Mouse (Mus musculus) G1E (cell line): ENCODE measurements around the gene Olfr318. TPM values are rescaled to one million over a fixed set of nuclear protein-coding genes. Genes with fewer than 3 reads are reported as not detected.
"Not testable (repeated sequence)": the region's sequence is repeated elsewhere in the genome, so short reads cannot be mapped to it uniquely, and the experiment has no call there.

ENCODE experiments used
- ATAC-seq: 2 replicates; pipeline ENCODE4 v1.8.0; 2016; ENCODE audit warnings: mild to moderate bottlenecking; ENCODE audit not compliant: insufficient number of reproducible peaks, poor library complexity, low FRiP score, severe bottlenecking; ENCODE audit errors: extremely low read depth
- DNase-seq: peaks from one replicate; pipeline ENCODE4 v3.0.0; 2012; ENCODE audit warnings: low spot score
- H3K27me3 ChIP-seq: 2 replicates; pipeline ENCODE4 v1.6.1; 2012; ENCODE audit warnings: mild to moderate bottlenecking, low read length, inconsistent platforms; ENCODE audit not compliant: insufficient read depth
- H3K36me3 ChIP-seq: replicated peaks from 2 replicates; pipeline ENCODE3; 2012; ENCODE audit warnings: mild to moderate bottlenecking, inconsistent platforms
- H3K4me1 ChIP-seq: 2 replicates; pipeline ENCODE4 v1.6.1; 2012; ENCODE audit warnings: low read depth, low read length, inconsistent platforms, mixed read lengths; ENCODE audit not compliant: insufficient read depth
- H3K4me3 ChIP-seq: 2 replicates; pipeline ENCODE4 v1.5.1; 2012; ENCODE audit warnings: low read depth, mild to moderate bottlenecking, inconsistent platforms, low read length, moderate library complexity, mixed read lengths
- H3K9me3 ChIP-seq: replicated peaks from 2 replicates; pipeline ENCODE4 v1.6.1; 2012; ENCODE audit warnings: inconsistent platforms
- CTCF ChIP-seq: IDR thresholded peaks from 2 replicates; pipeline ENCODE4 v1.5.1; 2012; ENCODE audit warnings: low read depth, low read length, inconsistent platforms, mixed read lengths
- GATA1 ChIP-seq: IDR thresholded peaks from 2 replicates; pipeline ENCODE4 v1.6.1; 2012; ENCODE audit warnings: borderline replicate concordance, low read length, inconsistent platforms, mixed read lengths
- GATA2 ChIP-seq: IDR thresholded peaks from 2 replicates; pipeline ENCODE4 v1.6.1; 2012; ENCODE audit warnings: low read depth, low read length, inconsistent platforms, borderline replicate concordance
- POLR2AphosphoS5 ChIP-seq: IDR thresholded peaks from 2 replicates; pipeline ENCODE4 v1.6.1; 2012; ENCODE audit warnings: low read depth, low read length, inconsistent platforms; ENCODE audit not compliant: insufficient replicate concordance
- TAL1 ChIP-seq: conservative IDR thresholded peaks from 2 replicates; pipeline ENCODE4 v1.6.1; 2012; ENCODE audit warnings: low read depth, low read length, inconsistent platforms, mixed read lengths
- polyA plus RNA-seq: library from polyadenylated mRNA; stranded (reverse); fragments of >175 nt; gene quantifications from 2 replicates; pipeline ENCODE4 v1.2.3, GENCODE M21; 2012
- total RNA-seq, 2 experiments: library from RNA; stranded (forward) in 1 of 2; stranded (reverse) in 1 of 2; fragments of 200-1000 nt in 1 of 2; fragments of >200 nt in 1 of 2; fragmentation: Nextera tagmentation in 1 of 2; gene quantifications; 2 replicates each; pipeline ENCODE4 v1.2.3; 2014 to 2017

The Olfr318 gene
- total RNA-seq (2014; fragmentation: Nextera tagmentation) (0.45 TPM in 1 of 2 replicates, not detected in the other), total RNA-seq (2017) (0.06 and 0.33 TPM in 2 replicates), polyA plus RNA-seq (not detected in 2 replicates)

GRCm38 (mm10) chr11:58723914-58724313 is at the start of gene Olfr318:
TSS of gene Olfr318 (minus strand) at chr11:58724014.
- ATAC-seq (no peak), DNase-seq (no peak)
- Histone ChIP-seq H3K36me3 (no peaks in the 10 kb centered on the region), H3K27me3 (no peaks in the 10 kb centered on the region), H3K4me3 (no peak within 1 kb of the TSS), H3K4me1 (no peaks in the 10 kb centered on the region), H3K9me3 (no peaks in the 10 kb centered on the region)
- no peak for TF ChIP-seq GATA2
- TF ChIP-seq POLR2AphosphoS5: no peak

DNA sequence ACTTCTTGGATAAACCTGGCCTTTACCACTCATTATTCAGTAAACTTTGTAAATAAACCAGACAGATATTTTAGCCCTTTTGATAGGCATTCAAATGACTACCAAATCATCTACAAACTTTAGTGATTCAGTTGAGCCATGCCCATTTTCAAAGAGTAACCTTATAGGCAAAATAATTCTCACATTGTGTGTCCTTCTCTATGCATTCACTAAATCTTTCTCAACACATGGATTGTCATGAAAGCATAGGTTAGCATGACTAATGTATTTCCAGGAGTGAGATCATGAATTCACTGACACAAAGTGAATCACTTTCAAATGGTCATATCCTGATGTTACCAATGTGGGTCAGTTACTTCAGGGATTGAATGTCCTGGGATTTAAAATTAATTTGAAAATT is 49.1 kb upstream of the Olfr318 start, which contains the start of gene Olfr315:
TSS of gene Olfr315 (plus strand) at position 301 of the 400 bp plus-strand sequence.
- Histone ChIP-seq H3K4me1 (no peaks in the 10 kb centered on the region), H3K4me3 (no peak within 1 kb of the TSS), H3K9me3 (no peaks in the 10 kb centered on the region), H3K27me3 (peaks cover 2% of the 10 kb centered on the region; the same call in 1 of the 2 replicates), H3K36me3 (no peaks in the 10 kb centered on the region)
- no peak for DNase-seq
- TF ChIP-seq TAL1: no peak
- no peak for TF ChIP-seq CTCF
- TF ChIP-seq GATA2: no peak
- TF ChIP-seq POLR2AphosphoS5: no peak
- no peak for TF ChIP-seq GATA1
- ATAC-seq: no peak

- ATAC-seq: no peak
Observed at GRCm38 (mm10) chr11:58752434-58752833, 28.6 kb upstream of the Olfr318 start, which contains the start of gene Olfr316. TSS of gene Olfr316 (plus strand) at chr11:58752734.

GRCm38 (mm10) chr11:58751096-58751495 is 27.3 kb upstream of the Olfr318 start:
- ATAC-seq, H3K36me3 ChIP-seq, H3K9me3 ChIP-seq, H3K4me3 ChIP-seq, H3K27me3 ChIP-seq, H3K4me1 ChIP-seq, DNase-seq: not testable (repeated sequence)

More at GRCm38 (mm10) chr11:58752434-58752833, 28.6 kb upstream of the Olfr318 start, which contains the start of gene Olfr316:
- H3K9me3 ChIP-seq: no peaks in the 10 kb centered on the region
- no peaks in the 10 kb centered on the region for H3K36me3 ChIP-seq
- no peak for DNase-seq
- TF ChIP-seq POLR2AphosphoS5 (no peak), GATA1 (no peak), CTCF (no peak), TAL1 (no peak), GATA2 (no peak)
- H3K4me1 ChIP-seq: no peaks in the 10 kb centered on the region
- H3K4me3 ChIP-seq: no peak within 1 kb of the TSS
- H3K27me3 ChIP-seq: no peaks in the 10 kb centered on the region

DNA sequence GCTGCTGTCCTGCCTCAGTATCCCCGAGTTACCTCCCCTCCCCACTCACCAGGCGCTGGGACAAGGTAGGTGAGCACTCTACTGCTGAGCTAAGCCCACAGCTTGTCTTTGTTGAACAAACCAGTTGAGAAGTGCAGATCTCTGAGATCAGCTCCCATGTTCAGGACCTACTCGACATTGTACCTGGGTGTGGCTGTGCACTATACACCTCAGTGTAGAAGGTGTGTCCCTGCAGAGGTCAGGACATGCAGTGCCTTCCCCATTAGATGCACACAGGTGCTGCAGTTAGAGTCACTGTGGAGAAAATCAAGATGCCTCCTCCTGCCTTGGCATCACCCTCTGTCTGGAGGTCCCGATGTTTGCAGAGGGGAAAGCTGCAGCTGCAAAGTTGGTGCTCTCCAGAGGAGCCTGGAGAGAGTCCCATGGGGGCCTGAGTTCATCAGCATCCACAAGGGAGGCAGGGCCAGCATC is 15.0 kb upstream of the Olfr318 start, which contains the start of gene Olfr317:
TSS of gene Olfr317 (minus strand) at position 421 of the 471 bp plus-strand sequence.
- Histone ChIP-seq H3K9me3 (no peaks in the 10 kb centered on the region), H3K36me3 (no peaks in the 10 kb centered on the region), H3K4me1 (no peaks in the 10 kb centered on the region), H3K4me3 (no peak within 1 kb of the TSS), H3K27me3 (0 out of 2 replicates have a peak, but pooled peaks cover 3% of the 10 kb centered on the region)
- ATAC-seq: no peak
- TF ChIP-seq GATA1: no peak
- TF ChIP-seq GATA2: no peak
- no peak for TF ChIP-seq POLR2AphosphoS5
- TF ChIP-seq TAL1: no peak
- no peak for TF ChIP-seq CTCF
- DNase-seq: no peak

GRCm38 (mm10) chr11:58733372-58733771 is 9.6 kb upstream of the Olfr318 start:
- H3K27me3 ChIP-seq: peaks cover 4% of the 10 kb centered on the region; the same call in 1 of the 2 replicates
- no peaks in the 10 kb centered on the region for H3K36me3 ChIP-seq
- TF ChIP-seq POLR2AphosphoS5 (no peak), GATA2 (no peak), GATA1 (no peak)
- no peak overlapping the region for H3K4me3 ChIP-seq
- no peaks in the 10 kb centered on the region for H3K9me3 ChIP-seq
- no peaks in the 10 kb centered on the region for H3K4me1 ChIP-seq
- DNase-seq (no peak), ATAC-seq (no peak)

GRCm38 (mm10) chr11:58727896-58728650 is 4.3 kb upstream of the Olfr318 start:
- DNase-seq, H3K4me3 ChIP-seq, H3K36me3 ChIP-seq, H3K9me3 ChIP-seq, H3K4me1 ChIP-seq, H3K27me3 ChIP-seq, ATAC-seq: not testable (repeated sequence)
